Mouse (Mus musculus) small intestine, adult 2 months (tissue): ENCODE results near the gene Banp.

Experiments
- CTCF ChIP-seq: fragments of 200-500 bp; IDR thresholded peaks from 2 replicates; pipeline ENCODE4 v1.5.1; 2012; ENCODE audit warnings: low read depth, mild to moderate bottlenecking, control low read depth, inconsistent platforms, low read length, moderate library complexity, mixed read lengths; ENCODE audit not compliant: insufficient replicate concordance, insufficient read length; ENCODE audit errors: extremely low read depth
- POLR2A ChIP-seq: fragments of 200-500 bp; IDR thresholded peaks from 2 replicates; pipeline ENCODE4 v1.6.1; 2012; ENCODE audit warnings: low read depth, mild to moderate bottlenecking, control low read depth, inconsistent platforms, low read length, moderate library complexity

- TF ChIP-seq CTCF = no peak
- no peak for TF ChIP-seq POLR2A
These were observed 41.1 kb downstream of the Banp start for GRCm38 (mm10) chr8:121990506-121991255.
